Mouse (Mus musculus) G1E (cell line): ENCODE results near the gene Ptpn14.

ENCODE experiments used
- CTCF ChIP-seq: IDR thresholded peaks from 2 replicates; pipeline ENCODE4 v1.5.1; 2012; ENCODE audit warnings: low read depth, low read length, inconsistent platforms, mixed read lengths
- GATA1 ChIP-seq: IDR thresholded peaks from 2 replicates; pipeline ENCODE4 v1.6.1; 2012; ENCODE audit warnings: borderline replicate concordance, low read length, inconsistent platforms, mixed read lengths
- TAL1 ChIP-seq: conservative IDR thresholded peaks from 2 replicates; pipeline ENCODE4 v1.6.1; 2012; ENCODE audit warnings: low read depth, low read length, inconsistent platforms, mixed read lengths

DNA sequence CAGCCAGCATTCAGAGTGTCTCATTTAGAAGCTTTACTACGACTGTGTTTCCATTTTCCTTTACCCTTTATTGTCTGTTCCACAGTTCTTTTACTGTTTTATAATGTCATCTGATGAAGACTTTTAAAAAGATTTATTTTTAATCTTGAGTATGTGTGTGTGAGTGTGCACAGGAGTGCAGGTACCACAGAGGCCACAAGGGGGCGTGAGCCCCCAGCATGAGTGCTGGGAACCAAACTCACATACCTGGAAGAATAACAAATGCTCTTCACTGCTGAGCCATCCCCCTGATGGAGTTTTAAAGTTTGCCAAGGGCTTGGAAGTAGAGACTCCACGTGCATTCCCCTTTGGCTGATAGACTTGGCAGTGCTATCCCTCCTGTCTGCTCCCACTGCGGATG lies 74.5 kb downstream of the Ptpn14 start:
- TF ChIP-seq CTCF (no peak), TAL1 (no peak), GATA1 (no peak)
